Mouse (Mus musculus) E14TG2a.4 (cell line): ENCODE data around the gene Tyk2.

Source experiments
- H3K27me3 ChIP-seq: 2 replicates; pipeline ENCODE4 v1.6.1; 2014; ENCODE audit warnings: low read length, control low read depth; ENCODE audit not compliant: insufficient read depth
- H3K36me3 ChIP-seq: 2 replicates; pipeline ENCODE4 v1.6.1; 2014; ENCODE audit warnings: low read length, control low read depth; ENCODE audit not compliant: insufficient read depth
- H3K4me1 ChIP-seq: replicated peaks from 2 replicates; pipeline ENCODE4 v1.6.1; 2014; ENCODE audit warnings: low read depth, low read length, control low read depth
- H3K4me3 ChIP-seq: replicated peaks from 2 replicates; pipeline ENCODE4 v1.5.1; 2014; ENCODE audit warnings: mild to moderate bottlenecking, low read length
- H3K9me3 ChIP-seq: 2 replicates; pipeline ENCODE4 v1.6.1; 2014; ENCODE audit warnings: low read length, control low read depth
- CTCF ChIP-seq: conservative IDR thresholded peaks from 2 replicates; pipeline ENCODE4 v1.5.1; 2014; ENCODE audit warnings: low read length
- NANOG ChIP-seq: IDR thresholded peaks from 2 replicates; pipeline ENCODE4 v1.6.1; 2014; ENCODE audit warnings: borderline replicate concordance, low read length, mixed read lengths
- POU5F1 ChIP-seq: IDR thresholded peaks from 2 replicates; pipeline ENCODE4 v1.6.1; 2014; ENCODE audit warnings: low read length, borderline replicate concordance

Tyk2 gene

DNA sequence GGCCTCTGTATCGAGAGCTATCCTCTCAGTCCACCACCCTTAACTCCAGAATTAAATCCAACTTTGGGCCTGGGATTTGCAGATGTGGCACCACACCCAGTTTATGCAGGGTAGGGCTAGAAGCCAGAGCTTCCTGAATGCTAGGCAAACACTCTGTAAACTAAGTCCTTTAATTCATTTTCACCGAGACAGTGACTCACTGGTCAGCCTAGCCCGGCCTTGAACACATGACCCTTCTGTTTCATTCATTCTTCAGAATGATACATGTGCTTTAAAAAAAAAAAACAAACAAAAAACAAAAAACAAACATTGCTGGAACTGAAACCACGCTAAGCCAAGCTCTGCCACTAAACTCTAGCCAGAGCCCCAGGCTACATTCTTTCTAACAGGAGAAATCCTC lies 7.3 kb upstream of the Tyk2 start:
- H3K4me1 ChIP-seq, result peaks cover 44% of the 10 kb centered on the region
- peaks cover 75% of the 10 kb centered on the region for H3K36me3 ChIP-seq
- no peaks in the 10 kb centered on the region for H3K9me3 ChIP-seq
- H3K4me3 ChIP-seq, result no peak overlapping the region
- no peaks in the 10 kb centered on the region for H3K27me3 ChIP-seq
- TF ChIP-seq CTCF (no peak), POU5F1 (no peak)

- no peaks in the 10 kb centered on the region for H3K9me3 ChIP-seq
- no peaks in the 10 kb centered on the region for H3K27me3 ChIP-seq
- no peak for TF ChIP-seq POU5F1
- peak; percentile 62 for TF ChIP-seq CTCF
- peaks cover 64% of the 10 kb centered on the region for H3K36me3 ChIP-seq
- no peak overlapping the region for H3K4me3 ChIP-seq
- H3K4me1 ChIP-seq, result peaks cover 42% of the 10 kb centered on the region
Observed at GRCm38 (mm10) chr9:21137229-21137628, 6.2 kb upstream of the Tyk2 start.

DNA sequence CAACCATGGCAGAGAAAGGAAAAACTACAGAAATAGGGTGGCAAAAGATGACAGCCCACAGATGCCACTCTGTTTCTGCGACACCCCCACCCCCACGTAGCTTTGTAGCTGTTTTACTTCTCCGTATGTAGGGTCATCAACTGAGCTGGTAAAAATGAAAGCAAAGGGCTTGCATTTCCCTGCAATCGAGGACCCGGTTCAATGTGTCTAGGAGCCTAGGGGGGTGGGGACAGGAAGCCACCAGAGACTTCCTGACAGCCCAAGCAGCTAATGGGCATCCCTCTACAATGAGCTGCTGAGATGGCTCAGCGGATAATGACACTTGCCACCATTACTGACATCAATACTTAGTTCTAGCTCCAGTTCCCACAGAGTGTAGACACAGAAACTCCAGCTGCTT lies 5.4 kb upstream of the Tyk2 start:
- TF ChIP-seq CTCF (no peak), NANOG (no peak), POU5F1 (no peak)

DNA sequence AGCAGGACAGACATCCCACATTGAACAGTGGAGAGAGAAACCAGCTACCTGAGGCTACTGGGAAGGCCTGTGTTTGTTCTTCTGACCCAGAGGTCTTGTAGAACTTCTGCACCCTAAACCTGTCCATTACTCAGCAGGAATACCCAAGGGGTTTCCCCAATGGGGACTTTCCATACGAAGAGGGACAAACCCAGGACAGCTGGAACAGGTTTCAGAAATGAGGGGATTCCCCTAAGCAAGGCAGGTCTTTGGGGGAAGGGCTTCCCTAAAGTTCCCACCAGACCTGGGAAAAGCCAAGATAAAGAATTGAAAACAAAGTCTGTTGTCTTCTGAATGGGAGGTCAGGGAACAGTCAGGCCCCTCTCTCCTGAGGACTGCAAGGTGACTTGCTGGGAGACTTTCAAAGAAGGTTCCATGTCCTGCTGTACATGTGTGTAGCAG lies 4.9 kb upstream of the Tyk2 start:
- Histone ChIP-seq H3K27me3 (no peaks in the 10 kb centered on the region), H3K36me3 (peaks cover 51% of the 10 kb centered on the region), H3K9me3 (no peaks in the 10 kb centered on the region), H3K4me1 (peaks cover 44% of the 10 kb centered on the region), H3K4me3 (no peak overlapping the region)
- no peak for TF ChIP-seq POU5F1
- TF ChIP-seq CTCF, result no peak
- TF ChIP-seq NANOG, result no peak

More for the DNA sequence above, 5.4 kb upstream of the Tyk2 start:
- Histone ChIP-seq H3K36me3 (peaks cover 55% of the 10 kb centered on the region), H3K27me3 (no peaks in the 10 kb centered on the region), H3K4me1 (peaks cover 43% of the 10 kb centered on the region), H3K4me3 (no peak overlapping the region), H3K9me3 (no peaks in the 10 kb centered on the region)

GRCm38 (mm10) chr9:21135329-21135890 lies 4.4 kb upstream of the Tyk2 start:
- TF ChIP-seq CTCF (no peak), NANOG (no peak), POU5F1 (no peak)
- Histone ChIP-seq H3K4me1 (peaks cover 47% of the 10 kb centered on the region), H3K27me3 (no peaks in the 10 kb centered on the region)

DNA sequence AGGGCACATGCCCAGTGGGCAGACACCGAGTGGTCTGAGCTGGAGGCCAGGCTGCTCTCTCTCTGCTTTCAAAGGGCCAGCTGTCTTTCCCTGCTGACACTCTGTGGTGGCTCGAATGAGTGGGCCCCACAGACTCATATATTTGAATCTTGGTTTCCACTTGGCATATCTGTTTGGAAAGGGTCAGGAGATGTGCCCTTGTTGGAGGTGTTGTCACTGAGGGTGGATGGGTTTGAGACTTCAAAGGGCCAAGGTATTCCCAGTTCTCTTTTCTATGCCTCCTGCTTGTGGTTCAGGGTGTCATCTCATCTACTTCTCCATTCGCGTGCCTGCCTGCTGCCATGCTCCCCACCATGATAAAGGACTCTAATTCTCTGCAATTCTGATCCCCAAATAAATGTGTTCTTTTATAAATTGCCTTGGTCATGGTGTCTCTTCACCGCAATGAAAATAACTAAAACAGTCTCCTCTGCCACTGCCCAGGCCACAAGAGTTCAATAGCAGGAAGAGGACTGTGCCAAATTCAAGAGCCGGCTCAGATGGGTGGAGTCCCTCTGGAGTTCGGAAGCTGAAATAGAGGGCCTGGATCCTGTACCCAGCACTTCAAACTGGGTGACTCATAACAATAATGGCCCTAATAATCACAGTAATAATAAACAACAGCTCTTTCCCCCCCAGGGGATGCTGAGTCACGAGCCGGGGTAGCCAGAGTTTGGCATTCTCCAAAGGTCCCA lies 3.7 kb upstream of the Tyk2 start:
- H3K9me3 ChIP-seq, result no peaks in the 10 kb centered on the region
- no peak for TF ChIP-seq POU5F1
- no peak for TF ChIP-seq NANOG
- TF ChIP-seq CTCF, result no peak
- H3K27me3 ChIP-seq, result no peaks in the 10 kb centered on the region
- no peak overlapping the region for H3K4me3 ChIP-seq
- H3K36me3 ChIP-seq, result peaks cover 39% of the 10 kb centered on the region
- peaks cover 54% of the 10 kb centered on the region for H3K4me1 ChIP-seq

More at GRCm38 (mm10) chr9:21135329-21135890, 4.4 kb upstream of the Tyk2 start:
- Histone ChIP-seq H3K36me3 (peaks cover 45% of the 10 kb centered on the region), H3K4me3 (no peak overlapping the region), H3K9me3 (no peaks in the 10 kb centered on the region)

DNA sequence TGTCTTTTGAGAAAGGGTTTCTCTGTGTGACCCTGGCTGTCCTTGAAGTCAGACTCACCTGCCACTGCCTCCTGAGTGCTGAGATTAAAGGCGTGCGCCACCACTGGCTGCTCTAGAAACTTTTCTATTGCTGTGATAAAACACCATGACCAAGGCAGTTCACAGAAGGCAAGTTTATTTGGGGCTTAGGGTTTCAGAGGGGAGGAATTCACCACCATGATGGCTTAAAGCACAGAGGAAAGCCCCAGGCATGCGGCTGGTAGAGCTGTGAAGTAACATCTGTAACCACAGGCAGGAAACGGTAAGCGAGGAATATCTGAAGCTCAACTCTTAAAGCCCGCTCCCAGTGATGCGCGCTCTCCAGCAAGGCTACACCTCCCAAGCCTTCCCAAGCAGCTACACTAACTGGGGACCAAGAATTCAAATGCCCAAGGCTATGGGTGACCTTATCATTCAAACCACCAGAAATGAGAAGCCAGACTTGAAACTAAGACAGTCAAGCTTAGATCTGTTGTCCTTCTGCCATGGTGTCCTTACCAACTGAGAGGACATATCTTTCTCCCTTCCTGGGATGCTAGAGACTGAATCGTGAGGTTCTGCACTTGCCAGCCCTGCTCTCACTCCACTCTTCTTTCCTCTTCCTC lies 2.1 kb upstream of the Tyk2 start:
- Histone ChIP-seq H3K9me3 (no peaks in the 10 kb centered on the region), H3K4me1 (peaks cover 53% of the 10 kb centered on the region), H3K27me3 (no peaks in the 10 kb centered on the region), H3K4me3 (no peak overlapping the region), H3K36me3 (peaks cover 30% of the 10 kb centered on the region)
- no peak for TF ChIP-seq NANOG
- TF ChIP-seq POU5F1, result no peak
- TF ChIP-seq CTCF, result no peak

- H3K36me3 ChIP-seq, result peaks cover 29% of the 10 kb centered on the region
- peaks cover 49% of the 10 kb centered on the region for H3K4me1 ChIP-seq
- no peaks in the 10 kb centered on the region for H3K9me3 ChIP-seq
- H3K27me3 ChIP-seq, result no peaks in the 10 kb centered on the region
- 0 out of 2 replicates have a peak overlapping the region, but pooled peaks have one; percentile 88 for H3K4me3 ChIP-seq
- TF ChIP-seq POU5F1, result no peak
- TF ChIP-seq CTCF, result no peak
- no peak for TF ChIP-seq NANOG
Observed at GRCm38 (mm10) chr9:21132102-21132775, 1.2 kb upstream of the Tyk2 start.
